Mouse (Mus musculus) kidney, postnatal 4 days (tissue): Measurements from ENCODE around the gene Kars.

ENCODE experiments used
- DNase-seq, 2 experiments: peaks; one replicate each; pipeline ENCODE4 v3.0.0; 2021; ENCODE audit warnings: mixed read lengths in 2 of 2

Gene Kars

GRCm38 (mm10) chr8:112010997-112011815 lies at the start of gene Kars, which contains the start of gene Terf2ip:
Gene Kars, minus strand, starts transcription at chr8:112011323.
Gene Terf2ip, plus strand, starts transcription at chr8:112011398.
- DNase-seq, result peak; percentile 95 to 96

- DNase-seq, result no peak
These were observed 43.3 kb upstream of the Kars start for GRCm38 (mm10) chr8:112054456-112054855.

GRCm38 (mm10) chr8:112051537-112051936 lies 40.4 kb upstream of the Kars start:
- no peak for DNase-seq

- DNase-seq, result no peak
These were observed 38.9 kb upstream of the Kars start for GRCm38 (mm10) chr8:112049984-112050383.

- no peak for DNase-seq
These were observed 37.2 kb upstream of the Kars start for GRCm38 (mm10) chr8:112048293-112048692.

- DNase-seq, result peak; percentile 87 to 88
These were observed 34.8 kb upstream of the Kars start for GRCm38 (mm10) chr8:112045896-112046295.

GRCm38 (mm10) chr8:112045182-112045581 lies 34.1 kb upstream of the Kars start:
- peak; percentile 7 to 12 for DNase-seq

- DNase-seq, result no peak
These were observed 26.4 kb upstream of the Kars start for GRCm38 (mm10) chr8:112037521-112037920.

- DNase-seq, result peak; percentile 39 to 50
These were observed 23.5 kb upstream of the Kars start for GRCm38 (mm10) chr8:112034603-112035002.

GRCm38 (mm10) chr8:112033071-112033470 lies 21.9 kb upstream of the Kars start:
- DNase-seq, result no peak

GRCm38 (mm10) chr8:112030663-112031062 lies 19.5 kb upstream of the Kars start:
- no peak for DNase-seq

- DNase-seq, result no peak
These were observed 18.3 kb upstream of the Kars start for GRCm38 (mm10) chr8:112029455-112029854.

GRCm38 (mm10) chr8:112014936-112015335 lies 3.8 kb upstream of the Kars start, which contains the start of gene Gm6793:
Gene Gm6793, minus strand, starts transcription at chr8:112015036.
- DNase-seq, result no peak

GRCm38 (mm10) chr8:112011816-112012242 lies 706 bp upstream of the Kars start:
- DNase-seq, result peak; percentile 51 to 66

- DNase-seq, result no peak
These were observed 1.6 kb downstream of the Kars start for GRCm38 (mm10) chr8:112009558-112009957.

- DNase-seq, result no peak
These were observed 3.5 kb downstream of the Kars start for GRCm38 (mm10) chr8:112007669-112008068.

- no peak for DNase-seq
These were observed 5.5 kb downstream of the Kars start for GRCm38 (mm10) chr8:112005601-112006000.

- DNase-seq, result no peak
These were observed 6.4 kb downstream of the Kars start for GRCm38 (mm10) chr8:112004754-112005153.

- no peak for DNase-seq
These were observed 18.5 kb downstream of the Kars start for GRCm38 (mm10) chr8:111992703-111993039.

GRCm38 (mm10) chr8:111992013-111992702 lies 19.0 kb downstream of the Kars start, which contains the start of gene Adat1:
Gene Adat1, minus strand, starts transcription at chr8:111992302.
- peak; percentile 91 to 92 for DNase-seq

GRCm38 (mm10) chr8:111991278-111991677 lies 19.8 kb downstream of the Kars start:
- no peak for DNase-seq

- DNase-seq, result peak; percentile 90 to 91
These were observed 21.2 kb downstream of the Kars start for GRCm38 (mm10) chr8:111989911-111990310.

GRCm38 (mm10) chr8:111984511-111984910 lies 26.6 kb downstream of the Kars start:
- peak; percentile 20 to 49 for DNase-seq

GRCm38 (mm10) chr8:111982116-111982515 lies 29.0 kb downstream of the Kars start:
- DNase-seq, result peak; percentile 19 to 40
